Mouse (Mus musculus) layer of hippocampus, postnatal 36 days (tissue): ENCODE data around the gene Car7. TPM values are rescaled to one million over a fixed set of nuclear protein-coding genes. Genes with fewer than 3 reads are reported as not detected.

ENCODE experiments used
- DNase-seq, 2 experiments: peaks; one replicate each; pipeline ENCODE4 v3.0.0; 2022
- total RNA-seq, 2 experiments: library from RNA; stranded (reverse); gene quantifications; 2 replicates each; pipeline ENCODE4 v1.2.3; 2021

Car7 gene
- 10 to 100 TPM; 15.2 to 17.7 TPM for total RNA-seq

DNA sequence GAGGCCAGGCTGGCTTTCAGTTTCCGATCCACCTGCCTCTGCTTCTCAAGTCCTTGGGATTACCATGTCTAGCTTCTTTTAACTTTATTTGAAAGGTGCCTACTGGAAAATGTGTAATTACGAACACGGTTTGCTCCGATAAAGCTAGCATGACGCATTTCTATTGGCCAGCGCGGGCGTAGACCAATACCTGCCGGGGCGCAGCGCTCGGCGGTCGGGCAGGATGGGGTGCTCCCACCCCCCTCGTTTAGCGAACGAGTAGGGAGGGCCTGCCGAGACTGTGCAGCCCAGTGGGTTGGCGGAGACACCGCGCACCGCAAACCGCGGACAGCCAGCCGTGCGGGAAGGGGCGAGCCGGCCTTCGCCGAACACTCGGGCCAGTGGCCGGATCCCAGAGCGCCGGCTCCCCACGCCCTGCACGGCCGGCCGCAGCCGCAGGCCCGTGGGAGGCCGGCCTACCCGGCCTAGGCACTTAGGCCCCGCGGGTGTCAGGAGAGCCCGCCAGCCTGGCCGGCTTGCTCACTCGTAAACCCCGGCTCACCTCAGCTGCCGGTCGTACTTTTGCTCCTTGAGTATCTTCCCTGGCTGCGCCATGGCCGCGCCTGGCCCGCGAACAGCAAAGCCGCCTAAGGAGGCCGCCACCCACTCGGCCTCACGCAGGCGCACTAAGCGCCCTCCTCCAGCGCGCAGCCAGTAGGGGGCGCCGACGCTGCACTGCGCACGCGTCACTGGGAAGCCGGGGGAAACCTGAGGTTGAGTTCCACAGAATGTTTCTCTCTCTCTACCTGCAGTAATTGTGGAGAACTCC is at the start of gene Car7, which contains the start of gene Nae1:
TSS of gene Car7 (plus strand) at position 719 of the 808 bp plus-strand sequence.
TSS of gene Nae1 (minus strand) at position 667 of the 808 bp plus-strand sequence.
- DNase-seq = peak; percentile 92 to 93

DNA sequence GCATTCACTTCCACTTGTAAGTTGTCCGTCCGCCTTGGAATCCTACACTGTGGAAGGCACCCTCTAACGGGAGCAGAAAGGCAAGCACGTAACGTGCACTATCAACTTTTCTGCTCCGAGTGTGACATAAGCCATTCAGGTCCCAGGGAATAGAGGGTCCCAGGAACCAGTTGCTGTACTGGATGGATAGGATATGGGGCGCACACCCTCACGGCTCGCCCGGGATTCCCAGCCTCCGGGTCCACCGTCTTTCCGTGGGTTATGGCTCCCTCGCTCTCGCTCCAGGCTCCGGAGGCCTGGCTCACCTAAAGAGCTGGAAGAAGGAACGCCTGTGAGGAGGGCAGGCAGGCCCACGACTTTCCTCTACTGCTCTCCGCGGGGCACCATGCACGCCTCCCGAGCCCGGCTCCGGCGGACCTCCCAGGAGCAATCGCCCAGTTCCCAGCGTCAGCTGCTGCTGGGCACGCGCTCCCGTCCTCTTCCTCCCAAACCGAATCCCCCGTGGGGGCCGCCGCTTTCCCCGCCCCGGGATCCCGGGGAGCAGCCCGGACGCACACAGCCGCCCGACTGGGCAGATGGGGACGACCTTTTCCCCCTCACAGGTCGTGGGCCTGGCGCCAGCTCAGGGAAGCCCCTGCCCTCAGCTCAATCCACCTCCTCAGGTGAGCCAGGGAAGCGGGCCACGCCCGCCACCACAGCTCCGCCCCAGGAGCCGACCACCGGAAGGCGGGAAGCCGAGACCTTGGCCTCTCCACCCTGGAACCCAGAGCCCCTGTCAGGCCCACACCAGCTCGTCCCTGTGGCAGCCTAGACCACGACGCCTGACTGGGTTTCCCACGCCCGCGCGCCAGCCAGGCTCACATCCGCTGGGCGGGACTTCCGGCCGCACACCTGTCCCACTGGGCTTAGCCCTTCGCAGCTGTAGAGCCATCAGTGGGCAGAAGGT is 25.2 kb upstream of the Car7 start, which contains the start of gene Terb1:
TSS of gene Terb1 (minus strand) at position 850 of the 946 bp plus-strand sequence.
- peak; percentile 11 to 18 for DNase-seq

DNA sequence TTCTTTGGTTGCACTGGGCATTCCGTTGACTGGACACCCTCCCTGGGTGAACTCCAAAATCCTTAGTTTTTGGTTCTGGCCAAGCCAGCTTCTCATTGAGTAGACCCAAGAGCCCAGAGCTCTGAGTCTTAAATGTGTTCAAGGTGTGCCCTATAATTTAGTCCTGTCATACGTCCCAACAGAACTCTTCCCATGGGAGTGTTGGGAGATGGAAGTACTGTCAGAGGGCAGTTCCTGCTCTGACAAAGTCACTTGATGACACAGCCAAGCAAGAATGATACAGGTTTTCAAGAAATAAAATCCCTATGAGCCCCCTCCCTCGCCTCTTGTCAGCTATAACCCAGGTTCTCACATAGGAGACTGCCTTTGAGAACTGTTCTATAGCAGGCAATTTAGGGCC is 24.4 kb upstream of the Car7 start:
- no peak for DNase-seq

DNA sequence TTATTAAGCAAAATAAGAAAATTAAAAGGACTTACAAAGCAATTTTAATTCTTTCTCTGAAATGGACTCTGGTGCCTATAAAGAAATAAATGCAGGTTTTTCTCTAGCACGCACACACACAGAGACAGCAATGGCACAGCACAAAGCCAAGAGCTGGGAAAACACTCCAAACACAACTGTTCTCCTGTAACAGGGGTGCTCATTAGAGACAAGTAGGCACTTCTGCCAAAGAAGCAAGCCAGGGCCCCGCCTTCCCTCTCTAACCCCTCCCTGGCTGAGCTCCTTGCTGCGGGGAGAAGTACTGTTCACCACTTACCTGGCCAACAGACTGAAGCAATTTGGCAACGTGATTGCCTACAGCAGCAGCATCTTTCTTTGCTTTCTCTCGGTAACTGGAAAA is 16.6 kb upstream of the Car7 start:
- DNase-seq = no peak

DNA sequence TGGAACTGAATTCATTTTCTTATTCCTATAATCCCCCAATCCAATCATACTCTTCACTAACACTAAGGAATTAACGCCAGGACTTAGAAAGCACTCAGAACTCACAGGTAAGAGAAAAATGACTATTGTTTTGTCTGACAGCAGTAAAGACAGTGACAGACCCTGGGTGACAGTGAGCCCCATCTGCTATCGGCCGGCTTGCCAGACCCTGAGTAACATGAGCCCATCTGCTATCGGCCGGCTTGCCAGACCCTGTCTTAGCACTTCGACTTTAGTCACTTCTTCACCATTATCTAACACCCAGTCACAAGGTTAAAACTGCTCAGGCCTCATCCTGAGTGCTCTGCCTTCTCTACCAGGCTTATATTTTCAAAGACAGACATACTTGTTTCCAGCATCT is 4.8 kb upstream of the Car7 start:
- no peak for DNase-seq

- no peak for DNase-seq
Observed at GRCm38 (mm10) chr8:104533551-104533950, 938 bp upstream of the Car7 start.

GRCm38 (mm10) chr8:104534779-104535141 is 271 bp downstream of the Car7 start:
- DNase-seq = peak in 1 of 2 experiments; percentile 19

- no peak for DNase-seq
Observed at GRCm38 (mm10) chr8:104535378-104535777, 889 bp downstream of the Car7 start.

DNA sequence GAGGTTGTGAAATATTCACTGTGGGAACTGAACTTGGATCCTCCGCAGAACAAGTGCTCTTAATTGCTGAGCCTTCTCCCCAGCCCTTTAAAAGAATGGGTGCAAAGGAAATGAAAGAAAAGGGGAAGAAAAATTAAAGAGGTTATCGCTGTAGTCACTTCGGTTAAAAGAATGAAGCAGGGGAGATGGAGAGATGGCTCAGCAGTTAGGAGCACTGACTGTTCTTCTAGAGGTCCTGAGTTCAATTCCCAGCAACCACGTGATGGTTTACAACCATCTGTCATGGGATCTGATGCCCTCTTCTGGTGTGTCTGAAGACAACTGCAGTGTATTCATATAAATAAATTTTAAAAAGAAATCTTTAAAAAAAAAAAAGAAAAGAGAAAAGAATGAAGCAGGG is 1.5 kb downstream of the Car7 start:
- no peak for DNase-seq

DNA sequence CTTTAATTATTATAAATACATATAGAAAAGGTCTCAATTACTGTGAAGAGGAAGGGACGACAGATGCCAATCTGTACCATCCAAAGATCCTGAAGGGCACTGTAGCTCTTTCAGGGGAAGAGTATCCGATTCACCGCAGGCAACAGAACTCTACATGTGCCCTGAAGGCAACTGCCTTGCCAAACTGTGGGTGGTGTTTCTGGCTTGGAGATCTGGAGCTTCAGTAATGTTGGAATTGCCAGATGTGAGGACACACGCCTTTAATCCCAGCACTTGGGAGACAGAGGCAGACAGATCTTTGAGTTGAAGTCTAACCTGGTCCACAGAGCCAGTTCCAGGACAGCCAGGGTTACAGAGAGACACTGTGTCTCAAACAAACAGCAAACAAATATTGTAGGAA is 4.4 kb downstream of the Car7 start:
- DNase-seq = no peak

DNA sequence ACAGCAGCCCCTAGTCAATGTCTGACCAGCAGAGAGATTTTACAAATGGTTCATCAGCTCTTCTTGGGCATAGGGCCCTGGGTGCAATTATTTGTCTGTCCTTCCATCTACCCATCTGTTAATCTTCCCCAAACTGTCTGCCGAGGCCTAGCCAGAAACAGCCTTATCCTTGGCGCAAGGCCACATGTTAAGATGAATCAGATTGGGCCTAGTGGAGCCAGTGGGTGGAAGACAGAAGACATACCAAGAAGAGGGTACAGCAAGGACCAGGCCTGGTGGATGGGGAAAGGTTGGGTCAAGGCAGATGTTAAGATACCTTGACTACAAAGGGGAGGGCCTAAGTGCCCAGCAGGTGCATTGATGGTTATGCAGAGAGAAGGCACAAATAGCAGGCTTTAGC is 5.1 kb downstream of the Car7 start:
- DNase-seq = peak; percentile 27 to 44

GRCm38 (mm10) chr8:104540238-104540637 is 5.7 kb downstream of the Car7 start:
- no peak for DNase-seq

DNA sequence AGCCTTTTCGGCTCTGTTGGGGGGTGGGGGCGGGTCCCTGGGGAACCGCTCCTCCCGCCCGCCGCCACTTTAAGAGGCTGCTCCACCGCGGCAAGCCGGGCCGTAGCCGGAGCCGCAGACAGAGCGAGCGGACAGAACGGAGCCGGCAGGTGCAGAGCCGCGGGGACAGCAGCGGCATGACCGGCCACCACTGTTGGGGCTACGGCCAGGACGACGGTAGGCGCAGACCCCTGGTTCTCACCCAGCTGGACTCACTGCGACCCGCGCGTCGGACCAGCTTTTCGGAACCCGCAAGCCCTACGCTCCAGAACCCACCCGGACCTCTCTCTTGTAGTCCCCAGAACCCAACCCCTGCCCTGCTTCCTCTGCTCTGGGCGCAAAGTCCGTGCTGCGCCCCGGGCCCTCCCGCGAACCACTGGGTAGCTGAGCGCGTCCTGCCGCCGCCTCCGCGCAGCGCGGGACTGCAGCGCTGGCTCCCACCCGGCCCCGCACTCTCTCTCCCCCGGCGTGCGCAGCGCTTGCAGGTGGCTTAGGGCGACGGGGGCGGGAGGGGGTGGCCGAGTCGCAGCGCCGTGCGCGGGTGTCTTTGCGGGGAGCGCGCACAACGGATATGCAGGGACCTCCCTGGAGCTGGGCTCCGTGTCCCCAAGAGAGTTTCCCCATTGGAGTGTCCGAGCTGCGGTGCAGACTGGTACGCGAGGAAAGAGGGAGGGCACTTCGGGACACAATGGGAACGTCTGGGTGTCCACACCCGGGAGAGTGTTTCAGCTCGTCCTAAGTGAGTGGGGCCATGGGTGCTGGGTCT is 6.4 kb downstream of the Car7 start:
- peak; percentile 31 to 33 for DNase-seq

GRCm38 (mm10) chr8:104541515-104541880 is 7.0 kb downstream of the Car7 start:
- no peak for DNase-seq

- peak; percentile 56 to 64 for DNase-seq
Observed at GRCm38 (mm10) chr8:104542160-104542559, 7.7 kb downstream of the Car7 start.

GRCm38 (mm10) chr8:104543440-104544045 is 9.1 kb downstream of the Car7 start:
- DNase-seq = no peak

DNA sequence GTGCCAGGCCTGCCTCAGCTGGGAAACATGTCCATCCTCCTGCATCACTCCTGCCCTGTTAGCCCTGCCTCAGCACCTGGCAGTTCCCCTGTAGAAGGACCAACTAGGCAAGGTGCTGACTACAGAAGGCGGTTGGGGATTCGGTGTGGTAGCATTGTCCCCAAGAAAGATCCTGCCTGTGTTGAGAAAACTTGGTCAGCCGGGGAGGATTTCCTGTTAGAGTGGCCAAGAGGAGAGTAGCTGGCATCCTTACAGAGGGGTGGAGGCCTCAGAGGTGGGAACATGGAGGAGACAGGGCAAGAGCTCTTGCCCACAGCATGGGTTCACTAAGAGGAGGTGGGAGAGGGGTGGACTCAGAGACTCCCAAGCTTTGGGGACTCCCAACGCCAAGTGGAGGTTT is 20.7 kb downstream of the Car7 start:
- no peak for DNase-seq

DNA sequence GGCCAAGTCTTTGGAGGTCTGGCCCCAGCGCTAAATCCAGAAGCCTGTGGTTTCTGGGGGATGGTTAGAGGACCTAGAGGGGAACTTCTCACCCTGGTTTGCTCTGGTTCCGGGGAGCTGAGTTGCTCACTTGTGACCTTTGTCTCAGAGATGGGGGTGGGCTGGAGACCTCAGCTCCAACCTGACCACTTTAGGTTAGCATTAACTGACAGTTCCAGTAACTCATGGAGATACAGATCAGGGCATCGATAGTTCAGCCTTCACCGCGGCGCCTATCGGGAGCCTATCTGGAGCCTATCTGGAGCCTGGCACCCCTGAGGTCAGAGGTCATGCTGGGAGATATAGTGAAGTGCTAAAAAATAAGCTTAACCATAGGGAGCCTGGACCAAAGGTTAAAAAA is 22.7 kb downstream of the Car7 start:
- no peak for DNase-seq

- DNase-seq = no peak
Observed at GRCm38 (mm10) chr8:104560731-104561130, 26.2 kb downstream of the Car7 start.

DNA sequence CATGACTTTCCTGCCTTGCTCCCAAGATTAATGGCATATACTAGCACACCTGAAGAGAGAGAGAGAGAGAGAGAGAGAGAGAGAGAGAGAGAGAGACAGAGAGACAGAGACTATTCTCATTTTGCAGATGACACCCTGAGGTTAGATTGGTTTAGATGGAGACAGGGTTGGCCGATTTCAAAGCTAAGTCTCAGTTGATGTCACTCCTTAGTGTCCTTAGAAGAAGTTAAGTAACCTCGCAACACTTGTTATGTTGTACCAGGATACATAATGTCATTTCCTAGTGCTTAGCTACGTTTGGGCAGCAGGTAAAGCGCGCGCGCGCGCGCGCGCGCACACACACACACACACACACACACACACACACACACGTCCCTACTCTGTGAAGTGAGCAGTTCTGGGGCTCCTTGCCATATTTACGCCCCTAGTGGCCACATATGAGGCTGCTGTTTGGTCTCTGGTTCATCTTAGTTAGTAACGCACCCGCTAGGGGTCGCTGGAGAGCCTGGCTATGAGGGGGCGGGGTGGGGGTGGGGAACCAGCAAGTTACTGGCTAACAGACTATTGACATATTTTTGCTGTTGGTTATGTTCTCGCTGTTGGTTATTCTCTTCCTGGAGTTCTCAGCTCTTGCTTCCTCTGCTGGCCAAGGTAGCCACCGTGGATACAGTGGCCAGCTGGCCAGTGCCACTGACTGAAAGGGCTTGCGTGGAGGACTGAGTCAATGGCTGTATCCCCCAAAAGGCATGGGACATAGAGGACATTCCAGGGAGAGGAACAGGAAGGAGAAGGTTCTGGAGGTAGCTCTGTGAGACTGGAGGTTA is 30.4 kb downstream of the Car7 start:
- DNase-seq = peak; percentile 68 to 76

GRCm38 (mm10) chr8:104565457-104565798 is 30.9 kb downstream of the Car7 start:
- DNase-seq = no peak
